Mouse (Mus musculus) intestine, embryonic 15.5 days (tissue): ENCODE results near the gene Actn1. TPM values are rescaled to one million over a fixed set of nuclear protein-coding genes. Genes with fewer than 3 reads are reported as not detected.

Experiments
- ATAC-seq: fragments of 200-750 bp; cut with Nextera tagmentation; 2 replicates; pipeline ENCODE4 v1.8.0; 2017; ENCODE audit warnings: moderate TSS enrichment, moderate library complexity
- H3K27ac ChIP-seq: fragments of 300-500 bp; sonication (generic); 2 replicates; pipeline ENCODE4 v1.5.1; 2015; ENCODE audit warnings: mild to moderate bottlenecking, inconsistent platforms
- H3K27me3 ChIP-seq: fragments of 300-500 bp; sonication (generic); replicated peaks from 2 replicates; pipeline ENCODE4 v1.6.1; 2015; ENCODE audit warnings: inconsistent platforms
- H3K36me3 ChIP-seq: fragments of 300-500 bp; sonication (generic); 2 replicates; pipeline ENCODE4 v1.6.1; 2015; ENCODE audit warnings: inconsistent platforms
- H3K4me1 ChIP-seq: fragments of 300-500 bp; sonication (generic); replicated peaks from 2 replicates; pipeline ENCODE4 v1.6.1; 2015; ENCODE audit warnings: inconsistent platforms
- H3K4me2 ChIP-seq: fragments of 300-500 bp; sonication (generic); replicated peaks from 2 replicates; pipeline ENCODE4 v1.6.1; 2015; ENCODE audit warnings: mild to moderate bottlenecking, inconsistent platforms
- H3K4me3 ChIP-seq: fragments of 300-500 bp; sonication (generic); replicated peaks from 2 replicates; pipeline ENCODE4 v1.5.1; 2015; ENCODE audit warnings: inconsistent platforms
- H3K9ac ChIP-seq: fragments of 300-500 bp; sonication (generic); 2 replicates; pipeline ENCODE4 v1.6.1; 2015; ENCODE audit warnings: inconsistent platforms
- H3K9me3 ChIP-seq: fragments of 300-500 bp; sonication (generic); 2 replicates; pipeline ENCODE4 v1.6.1; 2016; ENCODE audit warnings: inconsistent platforms
- WGBS: fragments of 180-500 bp; shearing (Covaris S2); methylation state at CpG from one replicate; pipeline ENCODE4 v1.1.7; 2015; 5-methylcytosine and 5-hydroxymethylcytosine counted together
- polyA plus RNA-seq: library from polyadenylated mRNA; unstranded; fragments of >200 nt; fragmentation: Nextera tagmentation; extraction: Ambion mirVana; gene quantifications from 2 replicates; pipeline ENCODE4 v1.2.1, GENCODE M21; 2015

Gene Actn1
- polyA plus RNA-seq, 1 experiment from 2014 or later, result 53.6 TPM

DNA sequence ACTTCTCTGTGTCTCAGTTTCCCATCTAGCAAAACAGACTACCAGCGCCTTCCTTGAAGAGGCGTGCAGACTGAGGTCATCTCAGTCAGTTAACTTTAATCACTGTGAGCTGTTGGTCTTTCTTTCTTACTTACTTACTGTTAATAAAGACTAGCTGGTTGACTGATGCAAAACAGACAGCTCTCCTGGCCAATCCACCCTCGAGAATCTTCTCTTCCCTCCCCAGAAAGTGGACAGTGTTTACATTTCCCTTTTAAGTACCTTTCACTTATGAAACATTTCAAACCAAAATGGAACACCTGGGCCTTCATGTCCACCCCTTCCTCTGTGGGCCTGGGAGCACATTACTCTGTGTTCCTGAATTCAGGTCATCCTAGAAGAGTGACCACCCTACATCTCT is 8.6 kb downstream of the Actn1 start:
- no peaks in the 10 kb centered on the region for H3K9me3 ChIP-seq
- 44% methylated on average over 3 of the region's 3 CpGs for WGBS
- peaks cover 76% of the 10 kb centered on the region for H3K4me1 ChIP-seq
- no peak overlapping the region for H3K27ac ChIP-seq
- no peak overlapping the region for H3K4me2 ChIP-seq
- ATAC-seq, result no peak
- no peak overlapping the region for H3K4me3 ChIP-seq
- H3K36me3 ChIP-seq, result no peaks in the 10 kb centered on the region
- H3K27me3 ChIP-seq, result no peaks in the 10 kb centered on the region
- H3K9ac ChIP-seq, result no peak overlapping the region

DNA sequence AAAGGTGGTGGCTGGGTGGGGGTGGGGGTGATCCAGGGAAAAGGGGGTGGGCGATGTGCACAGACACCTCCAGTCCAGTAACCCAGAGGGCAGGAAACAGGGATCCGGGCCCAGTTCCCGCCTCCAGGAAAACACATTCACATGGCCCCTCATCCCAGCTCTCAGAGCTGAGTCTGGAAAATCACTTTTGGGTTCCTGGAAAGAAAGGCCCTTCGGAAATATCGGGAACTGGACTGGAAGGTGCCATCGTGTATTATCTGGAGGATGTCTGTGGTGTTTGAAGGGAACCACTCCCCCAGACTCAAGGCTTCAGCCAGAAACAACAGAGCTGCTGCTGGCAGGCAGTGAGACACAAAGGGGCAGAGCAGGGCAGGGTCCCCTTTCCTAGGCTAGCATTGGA is 10.6 kb downstream of the Actn1 start:
- WGBS, result 38% methylated on average over 6 of the region's 6 CpGs
- peaks cover 78% of the 10 kb centered on the region for H3K4me1 ChIP-seq
- no peak overlapping the region for H3K9ac ChIP-seq
- H3K4me2 ChIP-seq, result 0 out of 2 replicates have a peak overlapping the region, but pooled peaks have one; percentile 3
- no peak overlapping the region for H3K27ac ChIP-seq
- 0 out of 2 replicates have a peak, but pooled peaks have one; percentile 13 for ATAC-seq
- no peak overlapping the region for H3K4me3 ChIP-seq
- H3K9me3 ChIP-seq, result no peaks in the 10 kb centered on the region
- no peaks in the 10 kb centered on the region for H3K36me3 ChIP-seq
- H3K27me3 ChIP-seq, result no peaks in the 10 kb centered on the region

DNA sequence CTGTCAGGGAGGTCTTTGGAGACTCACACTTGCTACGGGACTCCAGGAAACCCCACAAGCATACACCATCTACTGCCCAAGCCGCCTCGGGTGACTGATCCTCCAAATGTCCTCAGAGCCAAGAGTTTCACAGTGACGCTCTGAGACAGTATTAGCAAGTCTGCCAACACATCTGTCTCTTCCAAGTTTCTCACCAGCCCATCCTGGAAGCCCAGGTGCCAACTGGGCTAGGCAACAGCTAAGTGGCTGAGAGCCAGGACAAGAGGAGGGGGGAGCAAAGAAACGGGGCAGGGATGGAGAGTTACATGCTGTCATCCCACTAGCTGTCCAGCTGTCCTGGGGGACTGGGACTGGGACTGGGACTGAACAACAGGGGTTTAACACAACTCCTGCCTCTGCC is 13.1 kb downstream of the Actn1 start:
- H3K27ac ChIP-seq, result no peak overlapping the region
- H3K36me3 ChIP-seq, result no peaks in the 10 kb centered on the region
- H3K27me3 ChIP-seq, result no peaks in the 10 kb centered on the region
- no peak overlapping the region for H3K9ac ChIP-seq
- 71% methylated on average over 5 of the region's 5 CpGs for WGBS
- H3K9me3 ChIP-seq, result no peaks in the 10 kb centered on the region
- no peak for ATAC-seq
- no peak overlapping the region for H3K4me2 ChIP-seq
- no peak overlapping the region for H3K4me3 ChIP-seq
- H3K4me1 ChIP-seq, result peaks cover 74% of the 10 kb centered on the region

DNA sequence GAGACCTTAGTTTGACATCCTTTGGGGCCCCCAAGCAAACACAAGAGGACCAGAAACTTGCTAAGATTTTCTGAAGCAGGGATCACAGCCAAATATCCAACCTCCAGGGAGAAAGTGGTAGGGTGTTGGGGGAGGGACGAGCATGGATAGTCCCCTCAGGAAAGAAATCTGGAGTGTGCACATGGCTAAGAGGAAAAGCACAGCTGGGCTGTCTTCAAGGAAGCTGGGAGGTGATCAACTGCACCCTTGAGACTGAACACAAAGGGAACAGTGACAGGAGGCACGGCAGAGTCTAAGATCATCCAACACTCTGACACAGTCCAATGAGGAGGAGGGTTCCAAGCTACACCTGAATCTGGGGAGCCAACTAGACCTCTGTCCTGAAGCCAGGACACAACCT is 13.7 kb downstream of the Actn1 start:
- no peaks in the 10 kb centered on the region for H3K36me3 ChIP-seq
- no peak overlapping the region for H3K4me3 ChIP-seq
- no peak overlapping the region for H3K4me2 ChIP-seq
- H3K27ac ChIP-seq, result no peak overlapping the region
- H3K9ac ChIP-seq, result no peak overlapping the region
- H3K4me1 ChIP-seq, result peaks cover 69% of the 10 kb centered on the region
- ATAC-seq, result no peak
- H3K9me3 ChIP-seq, result no peaks in the 10 kb centered on the region
- WGBS, result 37% methylated on average over 2 of the region's 2 CpGs
- H3K27me3 ChIP-seq, result no peaks in the 10 kb centered on the region

DNA sequence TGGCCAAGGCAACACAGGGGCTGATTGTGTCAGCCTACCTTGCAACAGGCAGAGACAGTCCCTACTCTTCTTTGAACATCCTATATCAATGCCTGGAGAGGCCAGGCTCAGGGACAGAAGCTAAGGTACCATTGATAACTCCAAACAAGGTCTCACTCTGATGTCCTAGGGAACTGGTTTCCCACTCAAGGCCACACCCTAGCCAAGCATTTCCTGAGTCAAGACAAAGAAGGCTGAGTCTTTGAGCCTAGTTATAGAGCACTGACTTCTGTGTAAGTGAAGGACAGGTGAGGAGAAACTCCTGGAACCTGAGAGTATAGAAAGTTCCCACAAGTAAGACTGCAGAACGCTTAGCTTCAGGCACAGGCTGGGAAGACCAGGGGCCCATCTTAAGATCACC is 15.4 kb downstream of the Actn1 start:
- Histone ChIP-seq H3K36me3 (no peaks in the 10 kb centered on the region), H3K4me1 (peaks cover 60% of the 10 kb centered on the region), H3K27ac (no peak overlapping the region), H3K4me2 (no peak overlapping the region), H3K27me3 (no peaks in the 10 kb centered on the region), H3K9ac (no peak overlapping the region), H3K4me3 (no peak overlapping the region), H3K9me3 (no peaks in the 10 kb centered on the region)
- no peak for ATAC-seq
- 92% methylated on average over 1 of the region's 1 CpGs for WGBS

DNA sequence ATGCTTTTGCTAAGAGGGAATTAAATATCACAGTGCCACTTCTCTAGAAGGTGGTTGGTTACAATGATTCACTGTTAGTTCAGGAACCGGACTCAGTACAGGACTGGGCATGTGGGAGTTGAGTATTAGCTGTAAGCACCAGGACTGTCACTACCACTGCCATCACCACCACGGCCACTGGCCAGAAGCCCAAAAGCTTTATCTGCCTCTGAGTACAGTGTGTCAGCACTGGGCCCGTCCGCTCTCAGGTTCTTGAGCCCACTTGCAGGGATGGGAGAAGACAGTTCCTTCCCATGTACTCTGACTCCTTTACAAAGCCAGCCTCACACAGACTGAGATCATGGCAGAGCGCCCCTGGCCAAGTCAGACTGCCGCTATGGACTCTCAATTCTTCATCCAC is 16.0 kb downstream of the Actn1 start:
- H3K27ac ChIP-seq, result no peak overlapping the region
- H3K36me3 ChIP-seq, result no peaks in the 10 kb centered on the region
- H3K4me3 ChIP-seq, result no peak overlapping the region
- no peak overlapping the region for H3K4me2 ChIP-seq
- WGBS, result 91% methylated on average over 6 of the region's 6 CpGs
- H3K4me1 ChIP-seq, result peaks cover 60% of the 10 kb centered on the region
- H3K9ac ChIP-seq, result no peak overlapping the region
- H3K9me3 ChIP-seq, result no peaks in the 10 kb centered on the region
- no peaks in the 10 kb centered on the region for H3K27me3 ChIP-seq
- no peak for ATAC-seq

DNA sequence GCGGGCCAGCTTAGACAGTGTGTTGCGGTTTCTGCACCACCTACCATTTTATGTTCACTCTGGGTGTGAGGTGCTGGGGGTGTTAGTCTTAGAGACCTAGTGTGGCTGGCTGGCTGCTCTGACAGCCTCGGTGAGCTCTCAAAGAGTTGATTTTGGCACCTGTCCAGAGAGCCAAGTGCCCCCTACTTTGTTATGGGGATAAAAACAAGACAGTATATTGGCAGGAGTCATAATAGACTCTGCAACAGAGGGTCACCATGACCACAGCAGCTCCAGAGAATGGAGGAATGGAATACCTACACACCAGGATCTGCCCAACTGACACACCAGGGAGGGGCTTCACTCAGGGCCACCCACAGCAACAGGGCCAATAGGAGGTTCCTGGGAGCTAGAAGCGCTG is 16.8 kb downstream of the Actn1 start:
- Histone ChIP-seq H3K4me3 (no peak overlapping the region), H3K9ac (no peak overlapping the region), H3K36me3 (no peaks in the 10 kb centered on the region), H3K27me3 (no peaks in the 10 kb centered on the region), H3K27ac (no peak overlapping the region), H3K4me1 (peaks cover 62% of the 10 kb centered on the region), H3K9me3 (no peaks in the 10 kb centered on the region), H3K4me2 (no peak overlapping the region)
- 71% methylated on average over 4 of the region's 4 CpGs for WGBS
- ATAC-seq, result no peak

DNA sequence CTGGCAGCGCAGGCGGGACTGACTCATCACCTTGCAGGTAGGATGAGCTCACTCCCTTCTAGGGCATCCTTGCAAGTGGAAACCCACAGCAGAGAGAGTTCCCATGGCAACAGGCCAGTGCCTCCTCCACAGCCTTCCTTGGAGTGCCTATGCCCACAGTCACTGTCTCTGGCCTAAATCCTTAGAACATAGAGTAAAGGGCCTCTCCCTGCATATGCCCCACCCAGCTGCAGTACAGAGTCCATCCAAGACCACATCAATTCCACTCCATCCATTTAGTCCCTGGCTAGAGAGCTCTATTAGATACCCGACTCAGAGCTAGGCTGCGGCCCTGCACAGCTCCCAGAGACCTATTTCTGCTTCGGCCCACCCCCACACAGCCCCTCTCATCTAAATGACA is 20.7 kb downstream of the Actn1 start:
- H3K9ac ChIP-seq, result no peak overlapping the region
- peak overlapping the region; percentile 28; the same call in 1 of the 2 replicates for H3K27ac ChIP-seq
- ATAC-seq, result peak; percentile 54
- H3K27me3 ChIP-seq, result no peaks in the 10 kb centered on the region
- WGBS, result 75% methylated on average over 5 of the region's 5 CpGs
- 0 out of 2 replicates have a peak overlapping the region, but pooled peaks have one; percentile 18 for H3K4me2 ChIP-seq
- peaks cover 4% of the 10 kb centered on the region; the same call in 1 of the 2 replicates for H3K36me3 ChIP-seq
- H3K4me3 ChIP-seq, result no peak overlapping the region
- H3K4me1 ChIP-seq, result peaks cover 35% of the 10 kb centered on the region
- H3K9me3 ChIP-seq, result no peaks in the 10 kb centered on the region

DNA sequence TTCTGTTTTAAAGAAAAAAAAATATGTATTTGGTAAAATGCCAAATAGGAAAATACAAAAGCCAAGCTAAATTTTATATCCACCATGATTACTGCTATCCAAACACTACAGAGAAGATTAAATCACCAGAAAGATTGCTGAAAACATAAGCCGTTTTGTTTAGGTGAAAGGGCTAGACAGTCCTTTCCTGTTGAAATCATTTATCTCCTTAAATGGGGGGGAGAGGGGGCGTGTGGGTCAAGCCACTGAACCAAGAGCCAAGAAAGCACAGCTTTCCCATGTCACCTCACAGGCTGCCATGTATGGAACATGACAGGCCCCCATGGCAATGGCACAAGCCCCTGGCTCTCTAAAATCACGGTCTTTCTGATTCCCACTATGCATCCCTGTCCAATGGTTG is 21.6 kb downstream of the Actn1 start:
- Histone ChIP-seq H3K9ac (no peak overlapping the region), H3K27ac (peak overlapping the region; percentile 28; the same call in 1 of the 2 replicates), H3K36me3 (peaks cover 7% of the 10 kb centered on the region; the same call in 1 of the 2 replicates), H3K4me1 (peaks cover 28% of the 10 kb centered on the region), H3K4me2 (no peak overlapping the region), H3K27me3 (no peaks in the 10 kb centered on the region), H3K4me3 (no peak overlapping the region), H3K9me3 (no peaks in the 10 kb centered on the region)
- 30% methylated on average over 3 of the region's 3 CpGs for WGBS
- ATAC-seq, result no peak

DNA sequence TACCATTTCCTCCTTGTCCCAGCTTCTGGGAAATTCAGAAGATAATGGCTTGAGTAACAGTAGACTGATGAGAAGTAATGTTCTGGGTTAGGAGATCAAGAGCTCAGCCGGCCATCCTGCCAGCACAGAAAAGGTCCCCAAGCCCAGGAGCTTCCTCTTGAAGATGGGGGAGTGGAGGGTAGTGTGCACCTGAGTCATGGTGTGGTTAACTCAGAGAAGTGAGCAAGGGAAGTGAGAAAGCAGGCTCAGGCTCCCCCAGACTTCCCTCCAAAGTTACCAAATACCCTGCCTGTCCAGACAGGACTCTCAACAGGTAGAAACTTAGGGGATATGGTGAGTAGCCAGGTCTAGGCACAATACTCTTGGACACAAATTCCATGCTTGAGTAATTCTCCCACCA is 24.9 kb downstream of the Actn1 start:
- no peak for ATAC-seq
- Histone ChIP-seq H3K36me3 (peaks cover 7% of the 10 kb centered on the region; the same call in 1 of the 2 replicates), H3K27me3 (no peaks in the 10 kb centered on the region), H3K9me3 (no peaks in the 10 kb centered on the region), H3K9ac (no peak overlapping the region), H3K4me2 (no peak overlapping the region), H3K4me1 (peaks cover 47% of the 10 kb centered on the region), H3K27ac (no peak overlapping the region), H3K4me3 (no peak overlapping the region)
- WGBS, result 93% methylated on average over 1 of the region's 1 CpGs

DNA sequence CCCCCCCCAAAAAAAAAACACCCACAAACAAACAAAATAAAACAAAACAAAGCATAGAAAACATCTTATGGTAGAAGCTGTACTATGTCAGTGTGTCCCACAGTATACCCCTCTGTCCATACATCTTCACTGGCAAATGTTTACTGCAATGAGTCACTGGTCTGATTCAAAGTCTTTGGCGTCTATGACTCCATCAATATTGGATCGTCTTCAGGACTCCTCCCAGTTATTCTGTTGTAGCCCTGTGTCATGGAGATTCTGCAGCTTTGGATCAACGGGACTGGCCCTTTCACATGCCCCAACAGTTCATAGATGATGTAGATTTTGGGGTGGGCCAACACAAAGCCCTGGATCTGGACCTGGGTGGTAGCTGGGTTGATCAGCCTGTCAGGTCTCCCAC is 25.9 kb downstream of the Actn1 start:
- 86% methylated on average over 3 of the region's 3 CpGs for WGBS

DNA sequence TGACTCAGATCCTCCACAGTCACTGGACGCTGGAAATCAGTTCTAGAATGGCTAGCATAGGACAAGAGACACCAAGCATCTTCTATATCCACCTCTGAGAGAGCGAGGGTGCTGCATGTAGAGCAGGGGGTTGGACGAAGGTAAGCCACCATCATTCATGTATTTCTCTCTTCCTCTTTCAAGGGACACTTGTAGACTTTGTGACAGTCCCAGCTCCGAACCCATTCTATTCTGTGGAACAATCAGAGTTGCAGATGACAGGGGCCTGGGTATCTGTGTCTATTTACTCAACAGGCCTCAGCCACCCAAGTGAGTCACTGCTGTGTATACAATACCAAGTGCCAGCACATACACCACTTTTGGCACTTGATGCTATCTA is 27.3 kb downstream of the Actn1 start:
- Histone ChIP-seq H3K27me3 (no peaks in the 10 kb centered on the region), H3K4me1 (peaks cover 54% of the 10 kb centered on the region), H3K4me2 (no peak overlapping the region), H3K4me3 (no peak overlapping the region), H3K9ac (no peak overlapping the region), H3K27ac (no peak overlapping the region), H3K9me3 (no peaks in the 10 kb centered on the region), H3K36me3 (peaks cover 7% of the 10 kb centered on the region; the same call in 1 of the 2 replicates)
- ATAC-seq, result no peak
- 90% methylated on average over 4 of the region's 4 CpGs for WGBS

More for the DNA sequence above, 25.9 kb downstream of the Actn1 start:
- H3K4me2 ChIP-seq, result no peak overlapping the region
- H3K4me3 ChIP-seq, result no peak overlapping the region
- no peak overlapping the region for H3K9ac ChIP-seq
- H3K4me1 ChIP-seq, result peaks cover 49% of the 10 kb centered on the region
- no peaks in the 10 kb centered on the region for H3K9me3 ChIP-seq
- no peak overlapping the region for H3K27ac ChIP-seq
- no peak for ATAC-seq
- no peaks in the 10 kb centered on the region for H3K27me3 ChIP-seq
- peaks cover 7% of the 10 kb centered on the region; the same call in 1 of the 2 replicates for H3K36me3 ChIP-seq

DNA sequence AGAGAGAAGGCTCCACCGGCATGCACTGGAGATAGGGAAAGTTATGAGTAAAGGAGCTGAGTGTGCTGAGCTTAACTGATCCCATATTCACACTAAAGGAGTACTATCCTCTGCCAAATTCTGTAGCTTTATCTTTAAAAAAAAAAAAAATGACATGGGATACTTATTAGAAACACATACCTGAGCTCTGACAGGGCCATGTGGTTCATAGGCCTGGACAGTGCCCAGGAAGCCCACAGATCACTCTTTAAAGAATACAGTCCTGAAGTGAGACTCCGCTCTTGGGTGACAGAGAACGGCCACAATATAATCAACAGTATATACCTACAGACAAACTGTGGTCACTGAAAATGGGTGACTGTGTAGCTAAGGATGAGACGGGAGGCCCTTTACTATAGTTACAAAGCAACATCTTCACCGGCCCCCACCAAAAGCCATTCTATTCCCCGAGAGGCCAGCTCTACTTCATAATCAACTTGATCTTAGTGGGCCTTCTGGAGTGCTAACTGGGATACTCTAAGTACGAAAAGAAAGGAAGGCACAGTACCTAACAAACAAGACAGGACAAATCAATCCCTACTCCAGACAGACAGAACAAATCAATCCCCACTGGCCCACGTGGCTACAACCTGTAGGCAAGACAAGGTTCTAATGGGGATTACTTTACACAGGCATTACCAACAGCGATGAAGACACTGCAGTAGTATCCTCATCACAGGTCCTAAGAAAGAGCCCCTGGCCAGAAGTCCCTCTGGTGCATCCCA is 27.9 kb downstream of the Actn1 start:
- 77% methylated on average over 9 of the region's 9 CpGs for WGBS
- ATAC-seq, result no peak
- H3K9me3 ChIP-seq, result no peaks in the 10 kb centered on the region
- no peaks in the 10 kb centered on the region for H3K27me3 ChIP-seq
- H3K36me3 ChIP-seq, result peaks cover 7% of the 10 kb centered on the region; the same call in 1 of the 2 replicates
- H3K27ac ChIP-seq, result peak overlapping the region; percentile 94
- H3K4me3 ChIP-seq, result no peak overlapping the region
- peaks cover 55% of the 10 kb centered on the region for H3K4me1 ChIP-seq
- H3K9ac ChIP-seq, result no peak overlapping the region
- H3K4me2 ChIP-seq, result peak overlapping the region; percentile 50; the same call in 1 of the 2 replicates
